Mouse (Mus musculus) stomach, embryonic 15.5 days (tissue): ENCODE results near the gene Coro2a. TPM values are rescaled to one million over a fixed set of nuclear protein-coding genes. Genes with fewer than 3 reads are reported as not detected.
"Not testable (repeated sequence)": the region's sequence is repeated elsewhere in the genome, so short reads cannot be mapped to it uniquely, and the experiment has no call there.

Source experiments
- ATAC-seq: fragments of 200-750 bp; cut with Nextera tagmentation; 2 replicates; pipeline ENCODE4 v1.8.0; 2017; ENCODE audit warnings: low read depth, moderate number of reproducible peaks, moderate TSS enrichment; ENCODE audit not compliant: insufficient read depth, low FRiP score
- H3K27ac ChIP-seq: fragments of 300-500 bp; sonication (generic); 2 replicates; pipeline ENCODE4 v1.5.1; 2015; ENCODE audit warnings: mild to moderate bottlenecking, inconsistent platforms
- H3K27me3 ChIP-seq: fragments of 300-500 bp; sonication (generic); replicated peaks from 2 replicates; pipeline ENCODE4 v1.6.1; 2015; ENCODE audit warnings: inconsistent platforms
- H3K36me3 ChIP-seq: fragments of 300-500 bp; sonication (generic); 2 replicates; pipeline ENCODE4 v1.6.1; 2015; ENCODE audit warnings: inconsistent platforms
- H3K4me1 ChIP-seq: fragments of 300-500 bp; sonication (generic); 2 replicates; pipeline ENCODE4 v1.6.1; 2015; ENCODE audit warnings: inconsistent platforms
- H3K4me2 ChIP-seq: fragments of 300-500 bp; sonication (generic); 2 replicates; pipeline ENCODE4 v1.6.1; 2015; ENCODE audit warnings: mild to moderate bottlenecking, inconsistent platforms
- H3K4me3 ChIP-seq: fragments of 300-500 bp; sonication (generic); replicated peaks from 2 replicates; pipeline ENCODE4 v1.5.1; 2015; ENCODE audit warnings: inconsistent platforms
- H3K9ac ChIP-seq: fragments of 300-500 bp; sonication (generic); 2 replicates; pipeline ENCODE4 v1.6.1; 2015; ENCODE audit warnings: inconsistent platforms
- H3K9me3 ChIP-seq: fragments of 300-500 bp; sonication (generic); 2 replicates; pipeline ENCODE4 v1.6.1; 2016; ENCODE audit warnings: inconsistent platforms
- WGBS: fragments of 180-500 bp; shearing (Covaris S2); methylation state at CpG from one replicate; pipeline ENCODE4 v1.1.7; 2015; 5-methylcytosine and 5-hydroxymethylcytosine counted together
- polyA plus RNA-seq: library from polyadenylated mRNA; unstranded; fragments of >200 nt; fragmentation: Nextera tagmentation; extraction: Ambion mirVana; gene quantifications from 2 replicates; pipeline ENCODE4 v1.2.1, GENCODE M21; 2015

Gene Coro2a
- polyA plus RNA-seq, 1 experiment from 2014 or later, result 20.4 TPM

DNA sequence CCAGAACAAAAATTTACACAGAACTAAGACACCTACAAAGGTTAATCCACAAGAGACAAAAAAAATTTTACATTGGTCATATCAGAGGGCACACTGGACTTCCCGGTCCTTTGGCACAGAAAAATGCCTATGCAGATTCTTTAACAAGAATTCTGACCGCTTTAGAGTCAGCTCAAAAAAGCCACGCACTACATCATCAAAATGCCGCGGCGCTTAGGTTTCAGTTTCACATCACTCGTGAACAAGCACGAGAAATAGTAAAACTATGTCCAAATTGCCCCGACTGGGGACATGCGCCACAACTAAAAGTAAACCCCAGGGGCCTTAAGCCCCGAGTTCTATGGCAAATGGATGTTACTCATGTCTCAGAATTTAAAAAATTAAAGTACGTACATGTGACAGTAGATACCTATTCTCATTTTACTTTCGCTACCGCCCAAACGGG is 21.2 kb downstream of the Coro2a start:
- not testable (repeated sequence) for ATAC-seq, H3K27ac ChIP-seq, H3K9ac ChIP-seq, H3K36me3 ChIP-seq, H3K4me2 ChIP-seq, H3K9me3 ChIP-seq, H3K27me3 ChIP-seq, H3K4me3 ChIP-seq, H3K4me1 ChIP-seq
- WGBS, result 88% methylated on average over 15 of the region's 15 CpGs

DNA sequence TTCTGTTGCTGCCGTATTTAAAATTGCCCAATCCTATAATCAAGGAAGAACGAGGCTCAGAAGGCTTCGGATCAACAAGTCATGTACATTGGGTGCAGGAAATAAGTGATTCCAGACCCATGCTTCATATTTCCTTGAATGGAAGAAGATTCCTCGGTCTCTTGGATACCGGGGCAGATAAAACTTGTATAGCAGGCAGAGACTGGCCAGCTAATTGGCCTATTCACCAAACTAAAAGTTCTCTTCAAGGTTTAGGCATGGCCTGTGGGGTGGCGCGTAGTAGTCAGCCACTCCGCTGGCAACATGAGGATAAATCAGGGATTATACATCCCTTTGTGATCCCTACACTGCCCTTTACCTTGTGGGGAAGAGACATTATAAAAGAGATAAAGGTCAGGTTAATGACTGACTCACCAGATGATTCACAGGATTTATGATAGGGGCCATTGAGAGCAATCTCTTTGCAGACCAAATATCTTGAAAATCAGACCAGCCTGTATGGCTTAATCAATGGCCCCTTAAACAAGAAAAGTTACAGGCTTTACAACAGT is 23.1 kb downstream of the Coro2a start:
- ATAC-seq, H3K27me3 ChIP-seq, H3K36me3 ChIP-seq, H3K9ac ChIP-seq, H3K9me3 ChIP-seq, H3K4me2 ChIP-seq, H3K4me3 ChIP-seq, H3K4me1 ChIP-seq, H3K27ac ChIP-seq: not testable (repeated sequence)
- 90% methylated on average over 8 of the region's 8 CpGs for WGBS

DNA sequence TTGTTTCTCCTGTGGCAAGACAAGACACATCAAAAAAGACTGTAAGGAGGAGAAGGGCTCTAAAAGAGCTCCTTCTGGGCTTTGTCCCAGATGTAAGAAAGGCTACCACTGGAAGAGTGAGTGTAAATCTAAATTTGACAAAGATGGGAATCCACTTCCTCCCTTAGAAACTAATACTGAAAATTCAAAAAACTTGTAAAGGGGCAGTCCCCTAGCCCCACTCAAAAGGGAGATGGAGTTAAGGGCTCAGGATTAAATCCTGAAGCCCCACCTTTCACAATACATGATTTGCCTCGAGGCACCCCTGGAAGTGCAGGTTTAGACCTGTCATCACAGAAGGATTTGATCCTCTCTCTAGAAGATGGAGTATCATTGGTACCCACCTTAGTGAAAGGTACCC is 23.8 kb downstream of the Coro2a start:
- Histone ChIP-seq H3K36me3 (no peaks in the 10 kb centered on the region), H3K9me3 (no peaks in the 10 kb centered on the region), H3K27ac (no peak overlapping the region), H3K4me2 (no peak overlapping the region), H3K4me3 (no peak overlapping the region), H3K4me1 (no peaks in the 10 kb centered on the region), H3K27me3 (no peaks in the 10 kb centered on the region), H3K9ac (no peak overlapping the region)
- ATAC-seq, result no peak
- 84% methylated on average over 1 of the region's 1 CpGs for WGBS

DNA sequence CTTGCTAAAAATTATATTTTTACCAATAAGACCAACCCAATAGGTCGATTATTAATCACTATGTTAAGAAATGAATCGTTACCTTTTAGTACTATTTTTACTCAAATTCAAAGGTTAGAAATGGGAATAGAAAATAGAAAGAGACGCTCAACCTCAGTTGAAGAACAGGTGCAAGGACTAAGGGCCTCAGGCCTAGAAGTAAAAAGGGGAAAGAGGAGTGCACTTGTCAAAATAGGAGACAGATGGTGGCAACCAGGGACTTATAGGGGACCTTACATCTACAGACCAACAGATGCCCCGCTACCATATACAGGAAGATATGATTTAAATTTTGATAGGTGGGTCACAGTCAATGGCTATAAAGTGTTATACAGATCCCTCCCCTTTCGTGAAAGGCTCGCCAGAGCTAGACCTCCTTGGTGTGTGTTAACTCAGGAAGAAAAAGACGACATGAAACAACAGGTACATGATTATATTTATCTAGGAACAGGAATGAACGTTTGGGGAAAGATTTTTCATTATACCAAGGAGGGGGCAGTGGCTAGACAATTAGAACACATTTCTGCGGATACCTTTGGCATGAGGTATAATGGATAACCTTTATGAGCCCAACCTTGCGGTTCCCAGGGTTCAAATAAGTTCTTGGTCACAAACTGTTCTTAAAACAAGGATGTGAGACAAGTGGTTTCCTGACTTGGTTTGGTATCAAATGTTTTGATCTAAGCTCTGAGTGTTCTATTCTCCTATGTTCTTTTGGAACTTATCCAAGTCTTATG is 26.3 kb downstream of the Coro2a start:
- H3K9ac ChIP-seq, H3K4me1 ChIP-seq, H3K4me2 ChIP-seq, H3K4me3 ChIP-seq, H3K27me3 ChIP-seq, H3K27ac ChIP-seq, H3K36me3 ChIP-seq, ATAC-seq, H3K9me3 ChIP-seq: not testable (repeated sequence)
- 77% methylated on average over 6 of the region's 10 CpGs for WGBS

DNA sequence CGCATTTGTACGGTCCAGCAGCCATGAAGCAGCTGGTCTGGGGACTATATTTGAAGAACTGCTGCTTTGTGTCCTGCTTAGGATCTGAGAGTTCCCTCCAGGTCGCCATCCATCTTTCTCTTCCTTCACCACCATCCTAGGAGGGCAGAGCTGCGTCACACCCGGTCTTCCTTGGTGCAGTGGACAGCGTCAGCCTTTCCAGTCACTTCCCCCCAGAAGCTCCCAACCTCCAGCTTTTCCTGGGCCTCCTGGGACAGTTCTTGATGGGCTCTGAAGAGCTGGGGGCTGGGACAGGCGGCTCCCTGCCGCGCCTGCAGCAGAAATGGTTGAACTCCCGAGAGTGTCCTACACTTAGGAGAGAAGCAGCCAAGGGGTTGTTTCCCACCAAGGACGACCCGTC is 27.2 kb downstream of the Coro2a start:
- H3K27ac ChIP-seq, result no peak overlapping the region
- no peaks in the 10 kb centered on the region for H3K36me3 ChIP-seq
- no peaks in the 10 kb centered on the region for H3K4me1 ChIP-seq
- H3K4me2 ChIP-seq, result no peak overlapping the region
- no peaks in the 10 kb centered on the region for H3K27me3 ChIP-seq
- H3K4me3 ChIP-seq, result no peak overlapping the region
- no peak overlapping the region for H3K9ac ChIP-seq
- no peaks in the 10 kb centered on the region for H3K9me3 ChIP-seq
- WGBS, result 65% methylated on average over 11 of the region's 12 CpGs
- no peak for ATAC-seq

DNA sequence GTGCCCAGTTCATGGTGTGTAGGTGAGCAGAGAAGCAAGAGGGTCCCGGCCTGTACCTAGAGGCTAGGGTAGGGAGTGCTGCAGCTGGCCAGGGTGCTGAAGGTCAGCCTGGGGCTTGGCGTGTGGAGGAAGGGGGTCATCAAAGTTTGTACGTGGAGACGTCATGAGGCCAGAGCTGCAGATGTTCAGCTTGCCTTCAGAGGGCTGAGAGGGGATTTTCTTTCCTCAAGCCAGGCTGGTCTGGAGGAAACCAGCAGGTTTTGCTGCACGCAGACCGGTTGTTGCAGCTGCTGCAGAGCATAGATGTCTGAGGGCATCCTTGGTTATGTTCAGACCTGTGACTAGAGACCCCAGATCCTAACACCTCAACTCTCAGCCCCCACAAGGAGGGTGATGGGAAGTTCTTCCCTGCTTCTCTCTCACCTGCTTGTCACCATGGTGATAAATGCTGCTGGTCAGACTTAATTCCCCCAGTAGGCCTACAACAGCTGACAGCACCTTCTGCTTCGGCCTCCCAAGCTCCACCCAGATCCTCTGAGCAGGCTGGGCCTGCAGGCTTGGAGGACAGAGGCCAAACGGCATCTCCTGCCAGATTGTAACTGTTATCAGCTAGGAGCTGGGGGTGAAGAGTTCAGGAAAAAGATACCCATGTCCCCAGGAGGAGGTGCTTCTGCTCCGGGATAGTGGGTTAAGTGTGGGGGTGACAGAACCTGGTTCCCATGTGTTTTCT is 27.8 kb downstream of the Coro2a start:
- WGBS, result 36% methylated on average over 9 of the region's 9 CpGs
- H3K36me3 ChIP-seq, result no peaks in the 10 kb centered on the region
- H3K4me1 ChIP-seq, result no peaks in the 10 kb centered on the region
- no peaks in the 10 kb centered on the region for H3K27me3 ChIP-seq
- H3K4me2 ChIP-seq, result no peak overlapping the region
- H3K4me3 ChIP-seq, result no peak overlapping the region
- no peak for ATAC-seq
- H3K9ac ChIP-seq, result no peak overlapping the region
- no peaks in the 10 kb centered on the region for H3K9me3 ChIP-seq
- H3K27ac ChIP-seq, result no peak overlapping the region

DNA sequence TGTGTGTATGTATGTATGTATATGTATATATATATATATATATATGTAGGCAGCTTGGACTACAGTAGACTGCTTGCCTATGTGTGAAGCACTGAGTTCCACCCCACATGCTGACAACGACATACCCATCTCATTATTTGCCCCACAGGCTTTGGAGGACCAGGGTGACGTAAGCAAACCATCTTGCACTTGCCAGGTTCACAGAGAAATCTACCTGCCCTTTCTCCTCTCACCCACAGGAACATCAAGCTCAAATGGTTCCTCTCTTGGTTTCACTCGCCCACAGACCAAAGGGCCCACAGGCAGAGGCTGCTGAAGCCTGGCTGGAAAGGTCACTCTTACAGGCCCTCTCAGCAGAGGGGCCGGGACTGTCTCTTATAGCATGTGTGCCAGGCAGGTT is 29.4 kb downstream of the Coro2a start:
- 75% methylated on average over 4 of the region's 4 CpGs for WGBS
- Histone ChIP-seq H3K4me2 (no peak overlapping the region), H3K27ac (no peak overlapping the region), H3K4me1 (no peaks in the 10 kb centered on the region), H3K9me3 (no peaks in the 10 kb centered on the region), H3K4me3 (no peak overlapping the region), H3K27me3 (no peaks in the 10 kb centered on the region), H3K36me3 (no peaks in the 10 kb centered on the region), H3K9ac (no peak overlapping the region)
- no peak for ATAC-seq

DNA sequence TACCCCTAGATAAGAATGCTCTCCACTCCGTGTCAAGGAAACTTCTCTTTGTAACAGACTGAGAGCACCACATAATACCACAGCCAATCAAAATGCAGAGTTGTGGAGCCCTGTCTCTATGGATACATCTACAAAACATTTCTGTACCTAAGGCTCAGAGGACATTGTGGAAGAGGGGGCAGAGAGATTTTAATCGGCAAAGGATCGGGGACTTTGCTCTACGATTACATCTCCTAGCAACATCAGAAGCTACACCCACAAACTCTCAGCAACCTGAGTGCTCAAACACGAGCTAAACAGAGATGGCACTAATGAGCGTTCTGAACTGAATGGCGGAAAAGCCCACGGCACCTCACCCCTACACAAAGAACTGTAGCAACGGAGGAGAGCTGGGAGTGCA is 30.3 kb downstream of the Coro2a start:
- no peak for ATAC-seq
- 87% methylated on average over 9 of the region's 9 CpGs for WGBS
- no peaks in the 10 kb centered on the region for H3K36me3 ChIP-seq

DNA sequence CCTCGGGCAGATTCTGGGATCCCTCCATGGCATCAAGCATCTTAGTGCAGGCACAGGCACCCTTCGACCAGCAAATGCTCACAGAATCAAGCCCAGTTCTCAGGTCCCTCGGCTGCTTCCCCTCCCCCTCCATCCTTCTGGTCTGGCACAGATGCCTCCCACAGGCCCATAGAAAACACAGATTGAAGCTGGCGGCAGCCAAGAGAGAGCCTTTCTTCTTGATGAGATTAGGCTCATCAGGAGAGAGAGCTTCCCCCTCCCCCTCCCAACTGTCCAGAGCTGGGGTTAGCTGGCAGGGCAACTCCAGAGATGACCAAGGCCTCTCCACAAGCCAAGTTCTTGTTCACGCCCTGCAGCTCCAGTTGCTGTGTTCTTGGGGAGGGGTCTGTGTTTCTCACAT is 32.3 kb downstream of the Coro2a start:
- no peak; the same call in 1 of the 2 replicates for ATAC-seq
- H3K4me2 ChIP-seq, result no peak overlapping the region
- no peak overlapping the region for H3K4me3 ChIP-seq
- no peaks in the 10 kb centered on the region for H3K4me1 ChIP-seq
- 52% methylated on average over 5 of the region's 5 CpGs for WGBS
- no peaks in the 10 kb centered on the region for H3K27me3 ChIP-seq
- H3K9me3 ChIP-seq, result no peaks in the 10 kb centered on the region
- no peaks in the 10 kb centered on the region for H3K36me3 ChIP-seq
- no peak overlapping the region for H3K9ac ChIP-seq
- no peak overlapping the region for H3K27ac ChIP-seq

More for the DNA sequence above, 30.3 kb downstream of the Coro2a start:
- no peaks in the 10 kb centered on the region for H3K9me3 ChIP-seq
- H3K4me1 ChIP-seq, result no peaks in the 10 kb centered on the region
- H3K9ac ChIP-seq, result no peak overlapping the region
- no peak overlapping the region for H3K27ac ChIP-seq
- no peaks in the 10 kb centered on the region for H3K27me3 ChIP-seq
- no peak overlapping the region for H3K4me2 ChIP-seq
- no peak overlapping the region for H3K4me3 ChIP-seq

DNA sequence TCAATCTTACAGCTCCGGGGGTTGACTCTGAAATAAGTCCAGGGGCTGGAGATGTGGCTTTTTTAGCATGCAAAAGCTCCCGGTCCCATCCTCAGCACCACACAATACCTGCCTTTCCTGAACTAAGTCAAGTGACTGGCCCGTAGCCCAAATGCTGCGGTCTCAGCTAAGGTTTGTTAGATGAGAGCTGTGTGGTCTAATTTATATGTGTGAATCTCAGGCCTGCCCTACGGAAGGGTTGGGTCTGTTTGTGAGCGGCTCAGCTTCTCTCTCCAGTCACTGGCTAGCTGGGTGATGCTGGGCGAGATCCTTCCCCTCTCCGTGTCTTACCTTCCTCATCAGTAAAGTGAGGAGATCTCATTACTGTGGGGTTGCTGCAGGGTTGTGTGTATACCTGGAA is 33.8 kb downstream of the Coro2a start:
- H3K9ac ChIP-seq, result no peak overlapping the region
- no peaks in the 10 kb centered on the region for H3K27me3 ChIP-seq
- peaks cover 2% of the 10 kb centered on the region; the same call in 1 of the 2 replicates for H3K4me1 ChIP-seq
- 89% methylated on average over 8 of the region's 8 CpGs for WGBS
- no peaks in the 10 kb centered on the region for H3K36me3 ChIP-seq
- no peak overlapping the region for H3K4me3 ChIP-seq
- no peak overlapping the region for H3K27ac ChIP-seq
- no peaks in the 10 kb centered on the region for H3K9me3 ChIP-seq
- no peak for ATAC-seq
- no peak overlapping the region for H3K4me2 ChIP-seq

DNA sequence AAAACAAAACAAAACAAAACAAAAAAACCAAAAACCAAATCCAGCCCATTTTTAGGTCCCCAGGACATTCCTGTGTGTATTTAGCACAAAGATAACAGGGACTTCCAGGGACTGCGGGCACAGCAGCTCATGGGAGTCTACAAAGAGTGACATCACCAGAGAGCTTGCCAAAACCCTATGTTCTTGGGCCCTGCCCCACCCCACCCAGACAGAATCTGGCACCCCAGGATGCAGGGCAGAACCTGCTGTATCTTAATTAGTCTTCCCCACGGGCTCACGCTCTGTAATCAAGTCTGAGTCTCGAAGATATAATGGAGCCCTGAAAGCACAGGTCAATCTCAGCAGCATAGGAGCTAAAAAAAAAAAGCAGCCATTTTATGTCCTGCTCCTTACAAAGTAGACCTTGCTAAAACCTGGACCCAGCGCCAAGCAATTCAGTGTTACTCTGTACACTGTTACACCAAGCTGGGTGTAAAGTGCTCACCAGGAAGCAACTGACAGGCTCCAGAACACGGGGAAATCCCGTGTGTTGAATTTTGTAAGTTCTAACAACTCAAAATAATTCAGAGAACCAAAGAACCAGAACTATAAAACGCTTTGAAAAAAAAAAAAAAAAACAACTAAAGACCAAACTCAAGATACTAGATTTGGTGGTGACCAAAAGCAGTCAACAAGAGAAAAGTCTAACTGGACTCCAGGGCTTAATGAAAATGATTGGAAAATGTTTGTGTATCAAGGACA is 34.9 kb downstream of the Coro2a start:
- Histone ChIP-seq H3K4me2 (no peak overlapping the region), H3K9ac (no peak overlapping the region), H3K4me1 (peaks cover 2% of the 10 kb centered on the region; the same call in 1 of the 2 replicates), H3K36me3 (no peaks in the 10 kb centered on the region), H3K4me3 (no peak overlapping the region), H3K9me3 (no peaks in the 10 kb centered on the region), H3K27me3 (no peaks in the 10 kb centered on the region), H3K27ac (no peak overlapping the region)
- no peak for ATAC-seq
- 71% methylated on average over 8 of the region's 8 CpGs for WGBS
